Mouse (Mus musculus): ENCODE data around the gene Pid1.

GRCm38 (mm10) chr1:84177033-84177432 lies 186.9 kb downstream of the Pid1 start:
- TF ChIP-seq CTCF (IDR thresholded peaks at IDR 0.05; ENCODE audit: low read depth, low read length) = no peak
- TF ChIP-seq POLR2A (IDR thresholded peaks at IDR 0.05; ENCODE audit: extremely low read depth, insufficient read depth, low read length) = no peak
